Mouse (Mus musculus) limb, embryonic 13.5 days (tissue): ENCODE data around the gene Hexb. TPM values are rescaled to one million over a fixed set of nuclear protein-coding genes. Genes with fewer than 3 reads are reported as not detected.
A peak's percentile ranks its signal among the peaks of the same experiment; 100 is the strongest.
"Not testable (repeated sequence)": the region's sequence is repeated elsewhere in the genome, so short reads cannot be mapped to it uniquely, and the experiment has no call there.

Experiments
- ATAC-seq: fragments of 200-750 bp; cut with Nextera tagmentation; 2 replicates; pipeline ENCODE4 v1.8.0; 2017; ENCODE audit warnings: low read depth, moderate number of reproducible peaks, moderate TSS enrichment; ENCODE audit not compliant: low FRiP score
- H3K27ac ChIP-seq: fragments of 300-500 bp; sonication (generic); 2 replicates; pipeline ENCODE4 v1.5.1; 2015; ENCODE audit warnings: inconsistent platforms, mild to moderate bottlenecking, moderate library complexity
- H3K27me3 ChIP-seq: fragments of 300-500 bp; sonication (generic); 2 replicates; pipeline ENCODE4 v1.6.1; 2015; ENCODE audit warnings: mild to moderate bottlenecking, inconsistent platforms
- H3K36me3 ChIP-seq: fragments of 300-500 bp; sonication (generic); 2 replicates; pipeline ENCODE4 v1.6.1; 2015; ENCODE audit warnings: inconsistent platforms, mild to moderate bottlenecking, moderate library complexity
- H3K4me1 ChIP-seq: fragments of 300-500 bp; sonication (generic); 2 replicates; pipeline ENCODE4 v1.6.1; 2015; ENCODE audit warnings: inconsistent platforms
- H3K4me2 ChIP-seq: fragments of 300-500 bp; sonication (generic); replicated peaks from 2 replicates; pipeline ENCODE4 v1.6.1; 2015; ENCODE audit warnings: inconsistent platforms, mild to moderate bottlenecking, moderate library complexity
- H3K4me3 ChIP-seq: fragments of 300-500 bp; sonication (generic); 2 replicates; pipeline ENCODE4 v1.5.1; 2015; ENCODE audit warnings: moderate library complexity, mild to moderate bottlenecking, inconsistent platforms
- H3K9ac ChIP-seq: fragments of 300-500 bp; sonication (generic); 2 replicates; pipeline ENCODE4 v1.6.1; 2015; ENCODE audit warnings: mild to moderate bottlenecking, inconsistent platforms
- H3K9me3 ChIP-seq: fragments of 300-500 bp; sonication (generic); 2 replicates; pipeline ENCODE4 v1.6.1; 2016; ENCODE audit warnings: inconsistent platforms
- WGBS: fragments of 180-500 bp; shearing (Covaris S2); methylation state at CpG from one replicate; pipeline ENCODE4 v1.1.7; 2015; 5-methylcytosine and 5-hydroxymethylcytosine counted together
- polyA plus RNA-seq: library from polyadenylated mRNA; unstranded; fragments of >200 nt; fragmentation: Nextera tagmentation; extraction: Ambion mirVana; gene quantifications from 2 replicates; pipeline ENCODE4 v1.2.1, GENCODE M21; 2015

Gene Hexb
- polyA plus RNA-seq, 1 experiment from 2014 or later, result 38.3 TPM

GRCm38 (mm10) chr13:97175520-97176264 lies 22.5 kb downstream of the Hexb start:
- no peaks in the 10 kb centered on the region for H3K9me3 ChIP-seq
- no peak overlapping the region for H3K9ac ChIP-seq
- H3K36me3 ChIP-seq, result peaks cover 82% of the 10 kb centered on the region
- H3K27ac ChIP-seq, result no peak overlapping the region
- 80% methylated on average over 10 of the region's 10 CpGs for WGBS
- H3K4me3 ChIP-seq, result no peak overlapping the region
- H3K27me3 ChIP-seq, result no peaks in the 10 kb centered on the region
- H3K4me2 ChIP-seq, result no peak overlapping the region
- no peak for ATAC-seq
- no peaks in the 10 kb centered on the region for H3K4me1 ChIP-seq

- Histone ChIP-seq H3K36me3 (peaks cover 59% of the 10 kb centered on the region), H3K27ac (no peak overlapping the region), H3K4me2 (no peak overlapping the region), H3K9ac (no peak overlapping the region), H3K9me3 (no peaks in the 10 kb centered on the region), H3K27me3 (no peaks in the 10 kb centered on the region), H3K4me3 (no peak overlapping the region), H3K4me1 (no peaks in the 10 kb centered on the region)
- ATAC-seq, result no peak
- 58% methylated on average over 4 of the region's 4 CpGs for WGBS
Measured at GRCm38 (mm10) chr13:97145834-97146233, 52.3 kb downstream of the Hexb start.

- no peaks in the 10 kb centered on the region for H3K9me3 ChIP-seq
- peaks cover 33% of the 10 kb centered on the region for H3K36me3 ChIP-seq
- no peak for ATAC-seq
- no peak overlapping the region for H3K9ac ChIP-seq
- H3K4me3 ChIP-seq, result no peak overlapping the region
- H3K27ac ChIP-seq, result no peak overlapping the region
- H3K4me2 ChIP-seq, result no peak overlapping the region
- H3K4me1 ChIP-seq, result peaks cover 7% of the 10 kb centered on the region
- 85% methylated on average over 7 of the region's 7 CpGs for WGBS
- H3K27me3 ChIP-seq, result no peaks in the 10 kb centered on the region
Measured at GRCm38 (mm10) chr13:97142321-97142720, 55.8 kb downstream of the Hexb start.

GRCm38 (mm10) chr13:97138404-97138931 lies 59.7 kb downstream of the Hexb start:
- H3K27ac ChIP-seq, H3K9me3 ChIP-seq, H3K27me3 ChIP-seq, H3K4me1 ChIP-seq, ATAC-seq: not testable (repeated sequence)
- peak overlapping the region; percentile 60 for H3K4me2 ChIP-seq
- 29% methylated on average over 8 of the region's 8 CpGs for WGBS
- H3K36me3 ChIP-seq, result peaks cover 25% of the 10 kb centered on the region
- H3K9ac ChIP-seq, result peak overlapping the region; percentile 90
- peak overlapping the region; percentile 91 for H3K4me3 ChIP-seq

- Histone ChIP-seq H3K4me3 (peak within 1 kb of the TSS; percentile 91), H3K27ac (peak within 1 kb of the TSS; percentile 74; the same call in 1 of the 2 replicates), H3K4me2 (peak within 1 kb of the TSS; percentile 76), H3K36me3 (peaks cover 21% of the 10 kb centered on the region), H3K9ac (peak within 1 kb of the TSS; percentile 90), H3K9me3 (no peaks in the 10 kb centered on the region), H3K4me1 (peaks cover 10% of the 10 kb centered on the region), H3K27me3 (no peaks in the 10 kb centered on the region)
- ATAC-seq, result peak; percentile 96
- under 1% methylated on average over 57 of the region's 57 CpGs for WGBS
Measured at GRCm38 (mm10) chr13:97137466-97138400, 60.4 kb downstream of the Hexb start, which contains the start of the genes Gfm2 and Nsa2. Gene Gfm2 (plus strand): TSS chr13:97137937. Gene Nsa2 (minus strand): TSS chr13:97137937.

- no CpG with 5 or more reads among the region's 2 CpGs for WGBS
Measured at GRCm38 (mm10) chr13:97130413-97130812, 67.7 kb downstream of the Hexb start.

GRCm38 (mm10) chr13:97129654-97130053 lies 68.5 kb downstream of the Hexb start:
- not testable (repeated sequence) for H3K9me3 ChIP-seq, ATAC-seq, H3K4me3 ChIP-seq, H3K4me2 ChIP-seq, H3K27ac ChIP-seq, H3K4me1 ChIP-seq, H3K27me3 ChIP-seq, H3K9ac ChIP-seq
- peaks cover 27% of the 10 kb centered on the region for H3K36me3 ChIP-seq
- WGBS, result 87% methylated on average over 4 of the region's 4 CpGs

More at GRCm38 (mm10) chr13:97130413-97130812, 67.7 kb downstream of the Hexb start:
- H3K36me3 ChIP-seq, result peaks cover 30% of the 10 kb centered on the region
- H3K27me3 ChIP-seq, H3K27ac ChIP-seq, H3K4me3 ChIP-seq, H3K9me3 ChIP-seq, H3K4me1 ChIP-seq, H3K9ac ChIP-seq, H3K4me2 ChIP-seq, ATAC-seq: not testable (repeated sequence)

Other genes starting within 250 kb of the Hexb start
- gene 1700029F12Rik, start 164.0 kb downstream of the Hexb start, polyA plus RNA-seq, result not detected in 2 replicates
- gene Fam169a, start 131.1 kb downstream of the Hexb start, polyA plus RNA-seq, result 3.9 and 4.3 TPM in 2 replicates
- gene Gm6169, start 99.1 kb downstream of the Hexb start, polyA plus RNA-seq, result 1.9 and 2.1 TPM in 2 replicates
- 31.1 and 33.8 TPM in 2 replicates for gene Gfm2, start 60.4 kb downstream of the Hexb start, polyA plus RNA-seq
- 66.6 and 69.5 TPM in 2 replicates for gene Nsa2, start 60.4 kb downstream of the Hexb start, polyA plus RNA-seq
- 8.2 and 8.9 TPM in 2 replicates for gene Enc1, start 42.7 kb upstream of the Hexb start, polyA plus RNA-seq